Mouse (Mus musculus): ENCODE measurements around the gene Tuba8.

DNA sequence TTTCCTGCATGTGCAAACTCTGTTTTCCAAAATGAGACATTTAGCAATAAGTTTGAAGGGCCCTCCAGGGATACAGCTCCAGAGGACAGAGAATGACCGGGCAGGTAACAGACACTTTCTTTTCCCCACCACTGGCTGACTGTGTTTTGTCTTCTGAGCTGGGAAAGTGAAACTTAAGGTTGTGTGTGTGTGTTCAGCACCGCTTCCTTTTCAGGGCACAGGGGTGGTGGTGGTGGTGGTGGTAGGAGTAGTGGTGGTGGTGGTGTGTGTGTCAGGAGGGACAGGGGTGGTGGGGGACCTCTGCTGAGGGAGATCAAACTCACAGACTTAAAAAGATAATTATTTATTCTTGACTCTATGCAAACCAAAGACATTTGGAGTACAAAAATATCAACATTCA, 31.3 kb downstream of the Tuba8 start:
- TF ChIP-seq CTCF (IDR thresholded peaks at IDR 0.05; ENCODE audit: low read depth) (no peak), EP300 (IDR thresholded peaks at IDR 0.05; ENCODE audit: low read depth) (no peak)
